Mouse (Mus musculus) thymus, adult 2 months (tissue): ENCODE results near the gene Hist1h1b.

Source experiments
- CTCF ChIP-seq: fragments of 200-500 bp; IDR thresholded peaks from 2 replicates; pipeline ENCODE4 v1.5.1; 2012; ENCODE audit warnings: mild to moderate bottlenecking, control low read depth, low read length, moderate library complexity, borderline replicate concordance; ENCODE audit not compliant: control insufficient read depth, poor library complexity, insufficient read depth; ENCODE audit errors: extremely low read depth
- POLR2A ChIP-seq: fragments of 200-500 bp; IDR thresholded peaks from 2 replicates; pipeline ENCODE4 v1.6.1; 2012; ENCODE audit warnings: mild to moderate bottlenecking, low read length, control low read depth, moderate library complexity; ENCODE audit not compliant: control insufficient read depth, poor library complexity, insufficient read depth; ENCODE audit errors: extremely low read depth

- TF ChIP-seq CTCF (no peak), POLR2A (no peak)
Measured at GRCm38 (mm10) chr13:21828511-21828910, 48.1 kb upstream of the Hist1h1b start.
